Mouse (Mus musculus) liver, adult (tissue): ENCODE data around the gene Elovl5.

Experiments
- GATA4 ChIP-seq: IDR thresholded peaks from 2 replicates; pipeline ENCODE4 v1.6.1; 2014; ENCODE audit warnings: mild to moderate bottlenecking, low read length; ENCODE audit not compliant: insufficient replicate concordance

The Elovl5 gene

DNA sequence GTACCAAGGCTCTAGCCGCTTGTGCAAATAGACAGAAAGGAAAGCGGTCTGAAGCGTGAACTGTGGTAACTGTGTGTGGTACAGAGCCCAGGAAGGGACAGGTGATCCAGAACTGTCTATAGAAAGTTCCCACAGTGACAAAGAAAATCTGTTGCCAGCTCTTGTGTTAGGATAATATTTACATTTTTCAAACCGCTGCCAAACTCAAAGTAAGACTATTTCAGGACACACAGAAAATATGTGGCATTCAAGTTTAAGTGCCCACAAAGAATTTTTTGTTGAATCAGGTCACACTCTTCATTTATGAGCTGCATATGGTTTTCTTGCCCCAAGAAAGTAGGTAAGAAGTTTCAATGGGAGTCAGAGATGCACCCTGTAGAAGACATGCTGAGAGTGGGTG is 115.8 kb downstream of the Elovl5 start:
- no peak for TF ChIP-seq GATA4
